In the genomic region with DNA sequence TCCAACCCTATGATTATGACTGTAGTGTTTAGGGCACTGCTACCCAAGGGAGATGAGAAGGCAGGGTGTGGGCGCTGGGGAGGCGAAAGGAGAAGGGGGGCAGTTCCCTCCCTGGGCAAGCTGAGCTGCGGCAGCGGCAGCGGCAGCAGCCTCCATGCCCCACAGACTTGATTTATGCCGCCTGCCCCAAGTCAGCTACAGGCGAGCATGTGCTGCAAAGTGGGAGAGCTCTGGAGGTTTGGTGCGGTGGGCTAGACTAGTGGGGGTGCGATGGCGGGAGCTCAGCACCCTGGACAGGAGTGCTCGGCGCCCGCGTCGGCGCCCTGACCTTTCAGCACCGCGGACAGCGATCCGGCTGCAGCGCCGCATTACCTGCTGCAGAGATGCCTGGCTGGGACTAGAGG, we compare ENCODE assay signal across 9 mouse cellular contexts. TPM values are rescaled to one million over a fixed set of nuclear protein-coding genes. Genes with fewer than 3 reads are reported as not detected.
A peak's percentile ranks its signal among the peaks of the same experiment; 100 is the strongest.
DNase-seq lines count a peak whose midpoint lies in the region; ATAC-seq lines count a peak whose summit lies in the region.
"Had no signal": no experiment of that assay in that cellular context is flagged by ENCODE, and none has a peak within 500 bp of the region (broad histone marks: within the 10 kb centered on the region; RNA-seq: fewer than 3 reads in every experiment).

No protein-coding gene starts in this region.

- 0 out of 2 replicates have a peak, but pooled peaks cover 3% of the 10 kb centered on the region for H3K4me1 ChIP-seq in hindbrain, embryonic 11.5 days (replicated peaks; ENCODE audit: control insufficient read depth, insufficient read depth, low read length)
- H3K4me1 ChIP-seq in lung, embryonic 15.5 days, result peaks cover 8% of the 10 kb centered on the region

- peak overlapping the region; percentile 58 for H3K9ac ChIP-seq in hindbrain, embryonic 11.5 days (ENCODE audit: low read depth, low read length)
- H3K9ac ChIP-seq in lung, embryonic 15.5 days, result no peak overlapping the region

- no peak overlapping the region for H3K27ac ChIP-seq in hindbrain, embryonic 11.5 days (ENCODE audit: low read depth, low read length)
- H3K27ac ChIP-seq in lung, embryonic 15.5 days, result no peak overlapping the region

- H3K9me3 ChIP-seq in hindbrain, embryonic 11.5 days (ENCODE audit: control insufficient read depth, low read length), result no peaks in the 10 kb centered on the region
- no peaks in the 10 kb centered on the region for H3K9me3 ChIP-seq in lung, embryonic 15.5 days

- peak overlapping the region; percentile 54 for H3K4me3 ChIP-seq in hindbrain, embryonic 11.5 days (ENCODE audit: low read depth, low read length)
- 0 out of 2 replicates have a peak overlapping the region, but pooled peaks have one; percentile 7 for H3K4me3 ChIP-seq in lung, embryonic 15.5 days
- H3K4me3 ChIP-seq: erythroblast, embryonic 14.5 days had no signal

- WGBS in hindbrain, embryonic 11.5 days, result under 1% methylated on average over 21 of the region's 22 CpGs
- WGBS in lung, embryonic 15.5 days, result under 1% methylated on average over 22 of the region's 22 CpGs

- peak; percentile 90 for DNase-seq in NIH3T3 (ENCODE audit: low read depth)
- DNase-seq in cerebellum, adult 9-11 months, result peak; percentile 77
- peak; percentile 29 to 37 for DNase-seq in frontal cortex, postnatal 25 days (ENCODE audit: low spot score in 2 of 2)
- peak; percentile 86 for DNase-seq in hindbrain, embryonic 11.5 days (ENCODE audit: low spot score)
- peak; percentile 41 for DNase-seq in layer of hippocampus, adult 9-11 months
- peak; percentile 87 for DNase-seq in ovary, postnatal 36 days (ENCODE audit: low spot score)
- DNase-seq in urinary bladder, postnatal 25 days (ENCODE audit: low spot score), result peak; percentile 85

- H3K36me3 ChIP-seq in hindbrain, embryonic 11.5 days (ENCODE audit: control insufficient read depth, insufficient read depth, low read length), result no peaks in the 10 kb centered on the region
- H3K36me3 ChIP-seq in lung, embryonic 15.5 days, result no peaks in the 10 kb centered on the region

- H3K27me3 ChIP-seq in hindbrain, embryonic 11.5 days (ENCODE audit: control insufficient read depth, insufficient read depth, low read length), result no peaks in the 10 kb centered on the region
- H3K27me3 ChIP-seq in lung, embryonic 15.5 days, result peaks cover 22% of the 10 kb centered on the region

- H3K4me2 ChIP-seq in hindbrain, embryonic 11.5 days (replicated peaks; ENCODE audit: low read depth, low read length), result peak overlapping the region; percentile 79
- H3K4me2 ChIP-seq in lung, embryonic 15.5 days, result peak overlapping the region; percentile 55

- peak; percentile 69 for ATAC-seq in hindbrain, embryonic 11.5 days (ENCODE audit: low FRiP score)
- peak; percentile 91 for ATAC-seq in lung, embryonic 15.5 days (ENCODE audit: borderline replicate concordance, extremely low read depth, low FRiP score, low TSS enrichment)

RNA-seq across cellular contexts. Expression of a gene that starts 0.8 kb away (rescaled TPM):
- 56.7 and 66.8 TPM in 2 replicates for polyA plus RNA-seq in hindbrain, embryonic 11.5 days (2014; fragmentation: Nextera tagmentation; extraction: Ambion mirVana)
- polyA plus RNA-seq in lung, embryonic 15.5 days (2015; fragmentation: Nextera tagmentation; extraction: Ambion mirVana), result 1.0 and 1.6 TPM in 2 replicates

Comparison
In these comparisons a context has a peak if more than half of its experiments do, and no peak if none do; other contexts are left out.
1. DNase-seq: peak in every context shown above with its lines; median percentile 90 in NIH3T3; 87 in ovary, postnatal 36 days; 86 in hindbrain, embryonic 11.5 days; 85 in urinary bladder, postnatal 25 days; 77 in cerebellum, adult 9-11 months; 41 in layer of hippocampus, adult 9-11 months; 33 in frontal cortex, postnatal 25 days.
2. RNA of a gene that starts 0.8 kb away (polyA plus RNA-seq): 56.7 to 66.8 TPM in hindbrain, embryonic 11.5 days; 1.0 to 1.6 TPM in lung, embryonic 15.5 days; every median in the first group is over 10 times any median in the second.